Mouse (Mus musculus): Measurements from ENCODE around the gene Gadd45a.

Gadd45a gene

DNA sequence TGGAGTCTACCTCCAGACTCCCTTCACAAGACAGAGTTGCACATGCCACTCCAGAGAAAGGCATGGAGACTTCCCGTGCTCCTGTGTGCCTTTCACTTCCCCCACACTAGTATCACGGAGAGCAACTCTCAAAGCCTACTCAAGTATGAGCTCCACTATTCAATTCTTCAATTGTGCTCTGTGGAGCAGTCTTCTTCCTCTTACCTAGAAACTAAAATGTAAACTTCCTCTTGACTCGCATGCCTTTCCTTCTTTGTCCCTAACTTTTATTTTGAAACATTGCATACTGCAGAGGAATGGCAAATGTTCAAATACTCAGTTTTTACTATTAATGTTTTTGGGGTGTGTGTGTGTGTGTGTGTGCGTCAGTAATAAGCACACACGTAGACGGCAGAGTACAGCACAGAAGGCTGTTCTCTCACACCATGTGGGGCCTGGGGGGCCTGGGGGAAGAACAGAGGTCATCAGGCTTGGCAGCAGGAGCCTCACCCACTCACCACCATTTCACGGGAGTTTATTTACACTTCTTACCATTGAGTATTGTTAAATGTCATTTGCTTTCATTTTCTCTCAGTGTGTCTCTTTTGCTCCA, 20.6 kb downstream of the Gadd45a start:
- no peak for DNase-seq

DNA sequence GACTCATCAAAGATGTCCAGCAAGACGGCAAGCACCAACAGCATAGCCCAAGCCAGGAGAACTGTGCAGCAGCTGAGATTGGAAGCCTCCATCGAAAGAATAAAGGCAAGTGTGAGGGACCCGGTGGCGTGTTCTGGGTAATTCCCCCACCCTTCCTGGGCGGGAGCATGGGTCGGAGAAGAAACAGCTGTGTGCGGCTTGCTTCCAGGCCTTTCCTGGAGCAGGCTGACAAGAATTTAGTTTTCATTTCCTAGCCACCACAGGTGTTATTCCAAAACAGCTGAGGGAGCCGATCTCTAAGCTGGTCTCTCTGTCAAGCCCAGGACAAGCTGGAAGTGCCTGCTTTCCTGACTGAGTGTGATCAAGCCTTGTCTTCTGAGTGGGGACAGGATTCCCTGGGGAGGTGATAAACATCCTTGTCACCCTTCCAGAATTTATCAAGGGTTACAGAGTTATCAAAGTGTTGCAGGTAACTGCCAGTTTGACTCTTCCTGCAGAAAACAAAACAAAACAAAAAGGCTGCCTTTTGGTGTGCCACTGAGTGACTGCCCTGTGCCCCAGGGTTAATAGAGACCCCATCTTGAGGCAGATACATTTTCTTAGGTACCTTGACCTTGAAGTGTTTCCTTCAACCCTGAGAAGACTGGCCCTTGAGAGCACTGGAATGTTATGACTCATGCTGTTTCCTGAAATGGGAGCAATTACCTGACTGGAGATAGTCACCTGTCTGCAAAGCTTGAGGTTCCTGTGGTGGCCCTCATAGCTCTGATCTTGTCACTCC, 21.3 kb downstream of the Gadd45a start:
- DNase-seq, result peak; percentile 38 to 59

DNA sequence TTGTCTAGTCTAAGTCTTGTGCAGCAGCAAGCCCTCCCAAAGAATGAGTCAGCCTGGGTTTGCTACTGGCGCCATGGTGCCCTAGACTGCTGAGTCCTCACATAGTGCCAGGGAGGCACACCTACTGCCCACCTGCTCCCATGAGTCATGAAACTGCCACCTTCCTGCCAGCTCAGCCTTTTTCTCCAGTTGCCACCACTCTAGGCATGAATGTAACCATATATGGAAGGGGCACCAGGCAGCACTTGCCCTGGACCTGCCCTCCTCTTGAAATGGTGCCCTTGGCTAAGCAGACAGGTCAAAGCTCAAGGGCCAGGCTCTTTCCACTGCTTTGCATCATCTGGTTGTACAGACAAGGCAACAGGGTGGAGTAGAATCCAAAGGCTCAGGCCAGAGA, 22.6 kb downstream of the Gadd45a start:
- DNase-seq, result no peak

DNA sequence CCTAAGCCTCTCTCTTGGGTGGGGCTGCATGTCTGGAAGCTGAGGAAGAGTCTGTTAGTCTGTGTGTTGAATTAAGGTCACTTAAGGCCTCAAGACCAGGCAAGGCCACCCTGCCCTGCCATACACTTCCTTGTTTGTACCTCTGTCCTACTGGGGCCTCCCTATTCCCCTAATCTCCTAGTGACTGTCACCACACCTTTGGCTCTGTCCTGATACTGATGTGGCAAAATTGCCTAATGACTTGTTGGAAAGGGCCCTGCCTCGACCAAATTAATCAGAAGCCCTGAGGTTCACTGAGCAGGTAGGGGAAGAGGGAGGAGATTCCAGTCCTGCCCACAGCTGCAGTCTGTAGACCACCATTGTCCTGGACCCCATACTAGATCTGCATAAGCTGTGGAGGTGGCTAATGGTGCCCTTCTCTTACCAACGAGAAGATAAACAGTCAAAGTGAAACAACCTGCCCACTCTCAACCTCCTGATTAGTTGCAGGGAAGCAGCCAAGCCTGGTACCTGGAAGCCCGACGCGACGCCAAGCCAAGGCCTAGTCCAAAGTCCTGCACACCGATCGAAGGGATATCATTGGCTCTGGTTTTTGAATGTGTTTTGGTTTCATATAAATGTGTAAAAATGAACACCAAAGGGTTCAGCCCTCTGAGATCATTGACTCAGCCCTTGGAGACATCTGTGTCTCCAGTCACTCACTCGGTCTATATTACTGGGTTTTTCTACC, 23.1 kb downstream of the Gadd45a start:
- no peak for DNase-seq

DNA sequence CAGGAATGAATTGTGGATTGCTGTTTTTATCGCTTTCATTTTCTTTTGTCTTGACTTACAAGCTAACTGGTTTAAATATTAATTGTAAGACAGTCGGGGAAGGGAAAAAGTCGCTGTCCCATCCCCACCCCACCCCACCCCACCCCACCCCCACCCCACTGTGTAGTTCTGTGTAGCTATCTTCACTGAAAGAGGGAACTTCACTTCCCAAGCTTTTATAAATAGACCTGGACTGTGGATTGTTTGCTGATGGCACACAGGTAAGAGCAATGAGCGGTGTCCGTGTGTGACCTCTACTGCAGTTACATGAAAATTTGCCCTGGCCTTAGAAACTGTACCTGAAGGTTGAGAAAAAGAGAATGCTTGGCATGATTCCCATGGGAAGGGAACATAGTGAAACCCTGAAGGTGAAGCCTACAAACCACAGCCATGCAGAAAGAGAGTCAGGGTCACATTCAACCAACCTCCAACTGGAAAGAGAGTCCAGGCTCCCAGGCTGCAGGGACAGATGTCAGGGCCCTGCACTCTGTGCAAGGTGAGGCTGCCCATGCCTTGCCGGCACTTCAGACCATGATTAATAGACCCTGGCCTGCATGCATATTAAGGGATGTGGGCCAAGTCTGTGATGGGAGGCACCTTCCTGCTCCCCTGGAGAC, 23.8 kb downstream of the Gadd45a start:
- DNase-seq, result no peak

DNA sequence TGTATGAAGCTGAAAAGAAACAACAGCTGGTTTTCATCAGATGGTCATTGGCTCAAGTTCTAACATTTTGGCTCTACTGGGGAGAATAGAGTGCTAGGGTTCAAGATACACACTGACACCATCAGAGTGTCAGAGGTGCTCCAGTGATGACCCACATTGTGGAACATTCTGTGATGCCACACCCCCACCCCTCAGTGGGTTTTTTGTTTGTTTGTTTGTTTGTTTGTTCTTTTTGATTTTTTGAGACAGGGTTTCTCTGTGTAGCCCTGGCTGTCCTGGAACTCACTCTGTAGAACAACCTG, 26.1 kb downstream of the Gadd45a start:
- DNase-seq, result no peak

DNA sequence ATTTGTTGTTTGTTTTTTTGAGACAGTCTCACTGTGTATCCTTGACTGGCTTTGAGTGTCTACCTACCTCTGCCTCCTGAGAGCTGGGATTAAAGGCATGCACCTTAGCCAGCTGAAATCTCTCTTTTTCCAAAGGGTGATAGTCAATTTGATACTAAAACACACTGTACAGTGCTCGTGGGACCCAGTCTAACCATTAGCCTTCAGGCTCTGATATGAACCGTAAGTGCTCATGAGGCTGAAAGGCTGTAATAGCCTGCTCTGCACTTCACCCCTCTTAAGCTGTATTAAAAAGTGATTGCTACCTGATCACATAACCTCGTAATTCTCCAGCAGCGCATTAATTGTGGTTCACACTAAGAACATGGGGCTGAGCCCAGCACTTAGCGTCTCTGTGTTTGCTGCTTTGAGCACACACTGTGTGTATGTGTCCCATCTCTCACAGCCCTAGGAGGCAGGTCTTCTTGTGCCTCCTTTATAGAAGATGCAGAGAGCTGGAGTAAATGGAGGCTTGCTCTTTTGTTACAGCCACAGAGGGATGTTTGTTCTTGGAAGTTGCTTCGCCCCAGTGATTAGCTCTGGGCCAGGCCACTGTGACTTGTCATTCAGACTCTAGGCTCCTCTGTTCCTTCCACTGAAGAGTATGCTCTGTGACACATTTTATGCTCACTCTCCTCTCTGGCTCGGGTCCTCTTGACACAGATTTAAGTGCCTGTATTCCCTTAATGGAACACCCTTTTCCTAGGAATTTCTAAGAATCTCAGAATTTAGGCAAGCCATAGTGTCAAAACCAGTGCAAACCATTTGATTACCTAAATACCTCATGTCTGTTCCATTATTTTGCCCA, 26.7 kb downstream of the Gadd45a start:
- no peak for DNase-seq

DNA sequence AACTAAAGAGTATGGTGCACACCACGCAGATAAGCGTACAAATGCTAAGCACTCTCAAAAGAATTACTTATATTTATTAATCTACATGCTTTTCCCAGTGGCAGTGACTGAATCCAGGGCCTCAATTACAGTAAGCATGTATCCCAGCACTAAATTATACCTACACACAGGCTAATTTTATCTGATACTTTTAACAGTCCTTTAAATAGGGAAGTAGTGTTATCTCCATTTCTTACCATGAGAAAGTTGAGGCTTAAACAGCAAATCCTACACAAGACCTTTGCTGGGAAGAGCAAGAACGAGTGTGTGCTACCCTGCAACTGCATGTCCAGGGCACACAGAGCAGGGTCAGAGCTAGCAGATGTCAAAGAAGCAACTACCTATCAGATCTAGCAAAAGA, 27.4 kb downstream of the Gadd45a start:
- DNase-seq, result no peak

DNA sequence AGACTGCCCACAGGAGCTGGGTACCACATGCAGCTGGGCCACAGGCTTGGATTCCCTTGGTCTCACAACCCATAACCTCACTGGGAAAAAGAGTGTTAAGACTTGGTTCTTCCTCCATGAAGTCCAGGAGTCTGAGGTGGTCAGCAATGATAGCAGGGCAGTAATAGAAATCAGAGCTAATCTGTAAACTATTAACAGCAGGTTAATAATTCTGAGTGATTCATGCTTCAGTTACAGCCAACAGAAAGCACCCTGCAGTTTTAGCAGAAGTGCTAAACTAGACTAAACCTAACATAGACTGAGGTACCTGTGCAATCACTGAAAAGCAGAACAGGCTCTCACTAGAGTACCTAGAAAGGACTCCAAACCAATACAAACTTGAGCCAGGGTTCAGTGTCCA, 37.5 kb downstream of the Gadd45a start:
- DNase-seq, result no peak

DNA sequence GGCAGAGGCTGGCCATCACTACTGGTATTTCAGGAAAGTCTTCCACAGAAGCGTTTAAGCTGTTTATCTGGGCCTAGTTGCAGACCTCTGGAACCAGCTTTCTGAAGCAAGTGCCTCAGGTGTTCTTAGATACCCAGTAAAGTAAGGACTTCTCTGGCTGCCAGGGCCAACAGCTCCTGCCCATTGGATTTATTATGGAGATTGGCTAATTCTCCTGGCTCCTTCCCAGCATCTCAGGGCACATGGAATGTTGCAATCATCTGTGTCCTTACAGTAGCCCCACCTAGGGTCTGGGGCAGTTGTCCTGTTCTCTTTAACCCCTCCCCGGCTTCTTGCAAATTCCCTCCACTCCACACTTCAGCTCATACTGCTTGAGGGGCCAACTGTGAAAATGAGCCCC, 38.6 kb downstream of the Gadd45a start:
- peak; percentile 42 to 50 for DNase-seq

DNA sequence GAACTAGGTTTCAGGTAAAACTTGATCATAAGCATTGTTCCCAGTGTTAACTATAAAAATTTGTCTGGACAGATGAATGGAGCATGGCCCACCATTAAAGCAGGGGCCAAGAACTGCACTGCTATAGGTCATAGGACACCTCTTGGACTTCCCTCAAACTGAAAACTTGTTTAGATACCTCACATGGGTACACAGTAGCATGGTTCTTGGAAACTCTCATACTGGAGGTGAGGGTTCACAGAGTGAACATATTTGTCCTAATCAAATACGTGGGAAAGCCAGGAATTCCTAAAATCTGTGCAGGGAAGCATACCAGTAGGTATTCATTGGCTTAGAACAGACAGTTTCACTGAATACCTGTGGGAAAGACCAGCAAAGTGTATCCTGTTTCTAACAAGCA, 41.0 kb downstream of the Gadd45a start:
- no peak for DNase-seq

DNA sequence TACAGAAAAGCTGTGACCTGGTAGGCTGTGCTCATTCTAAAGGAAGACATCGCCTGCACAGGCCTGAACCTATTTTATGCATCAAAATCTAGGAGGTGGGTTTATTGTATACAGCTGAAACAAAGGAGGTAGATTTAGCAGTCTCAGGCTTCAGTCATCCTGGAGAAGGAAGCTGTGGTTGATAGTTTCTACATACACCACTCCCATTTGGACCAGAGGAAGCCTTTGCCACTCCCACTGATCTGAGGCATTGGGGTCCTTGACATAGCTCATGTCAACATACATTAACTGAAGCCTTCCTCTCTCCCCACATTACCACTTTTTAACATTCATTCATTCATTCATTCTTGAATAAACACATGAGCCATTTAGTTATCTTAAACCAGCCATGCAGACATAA, 41.4 kb downstream of the Gadd45a start:
- DNase-seq, result no peak

DNA sequence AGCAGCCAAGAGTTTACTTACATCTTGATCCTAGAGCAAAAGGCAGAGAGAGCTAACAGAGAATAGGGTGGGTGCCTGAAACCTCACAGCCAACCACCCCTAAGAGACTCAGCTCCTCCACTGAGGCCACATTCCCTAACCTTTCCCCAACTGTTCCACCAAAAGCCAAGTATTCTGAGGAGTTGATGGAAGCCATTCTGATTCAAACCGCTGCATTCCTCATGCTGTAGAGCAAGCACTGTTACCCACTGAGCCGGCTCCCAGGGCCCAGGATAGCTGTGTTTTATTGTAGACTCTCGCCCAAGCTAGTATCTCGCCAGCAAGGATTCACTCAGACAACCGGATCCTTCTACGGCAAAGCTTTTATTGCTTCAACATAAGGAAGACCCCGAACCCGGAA, 42.3 kb downstream of the Gadd45a start:
- no peak for DNase-seq

DNA sequence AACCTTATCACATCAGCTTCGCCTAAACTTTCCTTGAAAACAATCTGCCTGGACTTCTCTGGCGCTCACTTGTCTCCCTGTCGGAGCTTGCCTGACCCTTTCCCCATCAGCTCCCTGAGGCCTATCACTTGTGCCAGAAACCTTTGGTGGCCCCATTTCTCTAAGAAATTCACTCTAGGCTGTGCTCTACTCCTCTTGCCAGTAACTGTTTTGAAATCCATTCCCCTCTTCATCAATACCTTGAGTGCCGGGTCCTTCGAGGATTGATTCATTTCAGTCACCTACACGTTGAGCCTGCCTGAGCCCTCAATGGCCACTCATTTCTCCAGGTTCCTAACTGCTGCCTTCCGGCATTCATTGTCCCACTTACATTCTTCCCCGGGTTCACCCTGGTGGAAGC, 44.5 kb downstream of the Gadd45a start:
- DNase-seq, result no peak

DNA sequence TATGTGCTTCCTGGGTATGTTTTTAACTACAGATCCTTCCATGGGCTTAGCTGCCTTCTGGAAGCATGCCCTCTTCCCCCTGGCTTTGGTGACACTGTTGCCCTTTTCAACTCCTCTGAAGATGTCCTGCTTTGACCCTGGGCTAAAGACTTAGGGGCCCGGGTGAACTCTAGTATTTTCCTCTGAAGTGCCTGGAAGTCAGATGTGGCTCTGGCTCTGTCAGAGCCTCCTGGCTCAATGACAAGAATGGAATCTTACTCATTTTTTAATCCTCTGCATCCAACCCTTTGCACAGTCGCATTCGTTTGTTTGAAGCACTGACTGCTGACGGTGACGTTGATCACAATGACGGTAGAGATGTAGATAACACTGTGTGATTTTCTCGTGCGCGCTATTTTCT, 45.0 kb downstream of the Gadd45a start:
- no peak for DNase-seq

DNA sequence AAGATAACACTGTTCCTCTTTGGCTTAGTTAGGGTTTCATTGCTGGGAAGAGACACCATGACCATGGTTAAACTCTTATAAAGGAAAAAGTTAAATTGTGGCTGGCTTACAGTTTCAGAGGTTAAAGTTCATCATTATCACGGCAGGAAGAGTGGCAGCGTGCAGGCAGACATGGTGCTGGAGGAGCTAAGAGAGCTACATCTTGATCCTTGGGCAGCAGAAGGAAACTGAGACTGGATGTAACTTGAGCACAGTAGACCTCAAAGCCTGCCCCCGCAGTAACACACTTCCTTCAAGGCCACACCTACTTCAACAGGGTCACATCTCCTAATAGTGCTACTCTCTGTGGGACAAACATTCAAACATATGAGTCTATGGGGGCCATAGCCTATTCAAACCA, 47.7 kb downstream of the Gadd45a start:
- DNase-seq, result no peak

DNA sequence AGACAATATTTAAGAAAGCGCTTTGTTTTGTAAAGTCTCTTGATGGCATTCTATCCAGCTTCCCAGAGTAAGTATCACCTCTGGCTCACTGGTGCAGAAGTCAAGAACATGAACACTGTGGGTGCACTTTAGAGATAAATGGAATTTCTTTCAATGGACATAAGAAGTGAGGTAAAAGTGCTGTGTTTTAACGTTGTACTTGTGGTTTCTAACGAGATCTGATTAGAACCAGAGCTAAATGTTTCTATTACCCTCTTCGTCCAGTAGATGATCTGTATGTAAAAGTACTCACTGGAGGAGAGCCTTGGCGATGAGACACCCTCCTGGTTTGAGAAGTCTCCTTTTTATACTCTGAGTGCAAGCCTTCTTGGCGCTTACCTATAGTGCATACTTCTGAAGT, 48.2 kb downstream of the Gadd45a start:
- DNase-seq, result no peak

DNA sequence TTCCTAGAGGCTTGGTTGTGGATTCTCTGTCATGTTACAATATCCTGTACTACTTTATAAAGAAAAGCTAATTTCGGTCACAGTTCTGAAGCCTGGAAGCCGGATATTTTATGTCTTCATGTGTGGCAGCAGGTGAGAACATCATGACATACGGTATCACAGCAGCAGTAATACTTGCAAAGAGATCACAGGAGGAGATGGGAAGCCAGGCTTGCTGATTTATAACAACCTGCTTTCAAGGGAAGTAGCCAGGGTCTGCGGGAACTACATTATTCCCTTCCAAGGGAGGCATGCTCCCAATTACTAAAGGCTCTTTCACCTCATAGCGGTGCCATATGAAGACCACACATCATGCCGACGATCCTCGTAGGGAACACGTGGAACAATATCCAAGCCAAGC, 48.9 kb downstream of the Gadd45a start:
- DNase-seq, result no peak

DNA sequence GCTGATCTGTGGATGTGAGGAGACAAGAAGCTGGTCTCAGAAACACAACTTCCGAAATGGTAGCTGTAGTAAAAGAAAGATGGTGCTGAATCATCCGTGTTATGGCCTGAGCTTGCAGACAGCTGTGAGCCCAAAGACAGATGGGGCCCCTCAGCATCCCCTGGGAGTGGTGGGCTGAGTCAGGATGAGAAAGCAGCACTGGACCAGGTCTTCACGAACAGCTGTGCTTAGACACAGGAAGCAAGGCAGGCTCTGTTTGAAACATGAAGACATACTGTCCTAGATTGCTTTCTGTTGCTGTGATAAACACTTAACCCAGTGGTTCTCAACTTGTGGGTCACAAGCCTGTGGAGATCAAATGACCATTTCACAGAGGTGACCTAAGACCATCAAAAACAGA, 49.6 kb downstream of the Gadd45a start:
- peak in 1 of 2 experiments; percentile 40 for DNase-seq

DNA sequence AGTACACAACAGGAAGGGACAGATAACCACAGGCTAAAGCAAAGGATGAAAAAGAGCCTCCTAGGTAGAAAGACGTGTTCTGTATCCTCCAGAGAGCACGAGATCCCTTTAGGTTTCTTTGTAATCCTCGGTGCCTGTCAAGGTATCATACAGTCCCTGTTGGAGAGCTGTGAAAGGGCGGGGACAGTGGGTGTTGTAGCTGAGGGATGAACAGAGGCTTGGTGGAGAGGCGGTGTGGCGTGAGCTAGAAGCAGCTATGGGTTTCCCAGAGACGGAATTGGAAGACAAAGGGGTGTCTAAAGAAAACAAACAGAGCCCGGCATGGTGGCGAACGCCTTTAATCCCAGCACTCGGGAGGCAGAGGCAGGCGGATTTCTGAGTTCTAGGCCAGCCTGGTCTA, 51.2 kb downstream of the Gadd45a start:
- DNase-seq, result no peak

DNA sequence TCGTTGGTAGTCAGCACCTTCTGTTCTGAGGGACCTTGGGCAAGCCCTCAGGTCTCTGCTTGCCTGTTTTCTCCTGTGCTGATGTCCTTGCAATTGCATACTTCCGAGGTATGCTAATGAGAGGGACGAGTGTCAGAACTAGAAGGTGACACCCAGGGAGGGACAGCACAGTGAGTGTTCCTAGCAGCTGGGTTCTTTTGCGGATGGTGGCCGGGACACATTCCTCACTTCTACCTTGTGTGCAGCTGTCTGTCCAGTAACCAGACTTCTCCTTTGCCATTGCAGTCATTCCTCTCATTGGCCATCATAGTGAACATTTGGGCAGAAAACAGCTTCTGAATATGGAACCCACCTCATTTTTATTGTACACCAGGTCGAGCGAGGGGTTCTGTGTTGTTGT, 51.8 kb downstream of the Gadd45a start:
- DNase-seq, result no peak
